Mouse (Mus musculus) left cerebral cortex, adult 11 months (tissue): ENCODE data around the gene Rab11fip5.

ENCODE experiments used
- DNase-seq: peaks from one replicate; pipeline ENCODE4 v3.0.0; 2022; ENCODE audit warnings: low spot score

The Rab11fip5 gene

GRCm38 (mm10) chr6:85348133-85348532, 26.3 kb downstream of the Rab11fip5 start:
- no peak for DNase-seq

DNA sequence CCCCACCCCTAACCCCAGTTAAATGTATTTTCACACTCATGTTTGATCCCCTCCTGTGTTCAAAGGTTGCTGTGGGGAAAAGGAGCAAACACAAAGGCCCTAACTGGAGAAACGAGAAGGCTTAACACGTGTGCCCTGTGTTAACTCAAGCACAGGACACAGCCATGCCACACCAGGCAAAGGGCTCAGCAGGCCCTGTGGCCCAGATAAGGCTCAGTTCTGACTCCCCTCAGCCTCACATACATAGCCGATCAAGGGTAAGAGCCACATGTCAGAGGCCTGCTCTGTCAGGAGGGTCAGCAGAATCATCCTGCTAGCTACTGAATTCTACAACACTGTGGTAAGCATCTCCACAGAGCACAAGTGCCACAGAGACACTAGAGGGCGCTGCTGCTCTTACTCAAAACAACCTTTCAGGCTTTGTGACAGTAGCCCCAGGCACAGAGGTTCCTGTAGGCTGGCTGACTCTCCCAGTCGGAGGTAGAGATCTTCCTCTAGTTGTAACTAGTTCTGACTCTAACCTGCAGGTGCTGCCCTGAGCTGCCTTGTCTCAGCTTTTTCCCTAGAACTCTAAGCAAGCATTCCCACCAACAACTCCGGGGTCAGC, 28.3 kb downstream of the Rab11fip5 start:
- peak; percentile 73 for DNase-seq

DNA sequence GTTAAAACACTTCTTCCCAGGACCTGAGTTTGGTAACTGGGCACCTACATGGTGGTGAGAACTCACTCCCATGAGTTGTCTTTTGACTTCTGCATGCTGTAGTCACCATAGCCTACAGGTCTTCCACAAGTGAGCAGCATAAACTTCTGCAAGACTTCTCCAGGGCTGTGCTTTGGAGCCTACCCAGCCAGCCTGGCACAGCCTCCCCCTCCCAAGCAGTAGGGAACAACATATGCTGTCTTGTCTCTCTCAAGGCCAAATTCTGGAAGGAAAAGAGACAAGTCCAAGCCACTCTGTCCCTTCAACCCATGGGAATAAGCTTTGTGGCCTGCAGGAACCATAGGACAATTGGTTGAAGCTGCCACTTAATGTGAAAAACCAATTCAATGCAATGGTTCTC, 29.5 kb downstream of the Rab11fip5 start:
- no peak for DNase-seq

GRCm38 (mm10) chr6:85343027-85343426, 31.4 kb downstream of the Rab11fip5 start:
- DNase-seq = no peak

GRCm38 (mm10) chr6:85341814-85342501, 32.5 kb downstream of the Rab11fip5 start:
- DNase-seq = no peak

GRCm38 (mm10) chr6:85340184-85340583, 34.2 kb downstream of the Rab11fip5 start:
- DNase-seq = no peak

GRCm38 (mm10) chr6:85339273-85339901, 35.0 kb downstream of the Rab11fip5 start:
- DNase-seq = no peak

DNA sequence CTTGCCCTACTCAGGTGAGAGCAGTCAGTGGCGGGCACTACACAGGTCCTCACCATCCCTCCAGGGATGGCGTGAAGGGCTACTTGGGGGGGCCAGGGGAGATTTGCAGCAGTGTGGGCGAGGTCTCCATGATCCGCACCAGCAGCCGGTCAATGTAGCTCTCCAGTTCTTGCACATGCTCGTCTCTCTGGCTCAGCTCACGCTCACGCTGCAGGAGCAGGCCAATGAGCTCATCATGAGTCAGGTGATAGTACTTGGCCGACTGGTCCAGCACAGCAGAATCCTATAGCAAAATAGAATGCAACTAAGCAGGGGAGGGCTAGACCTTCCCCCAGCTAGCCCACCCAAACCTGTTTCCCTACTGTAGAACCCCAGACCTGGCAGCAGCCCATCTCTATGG, 37.5 kb downstream of the Rab11fip5 start:
- no peak for DNase-seq

GRCm38 (mm10) chr6:85335352-85335751, 39.1 kb downstream of the Rab11fip5 start:
- DNase-seq = no peak

- no peak for DNase-seq
These were observed 39.6 kb downstream of the Rab11fip5 start for GRCm38 (mm10) chr6:85334851-85335250.

DNA sequence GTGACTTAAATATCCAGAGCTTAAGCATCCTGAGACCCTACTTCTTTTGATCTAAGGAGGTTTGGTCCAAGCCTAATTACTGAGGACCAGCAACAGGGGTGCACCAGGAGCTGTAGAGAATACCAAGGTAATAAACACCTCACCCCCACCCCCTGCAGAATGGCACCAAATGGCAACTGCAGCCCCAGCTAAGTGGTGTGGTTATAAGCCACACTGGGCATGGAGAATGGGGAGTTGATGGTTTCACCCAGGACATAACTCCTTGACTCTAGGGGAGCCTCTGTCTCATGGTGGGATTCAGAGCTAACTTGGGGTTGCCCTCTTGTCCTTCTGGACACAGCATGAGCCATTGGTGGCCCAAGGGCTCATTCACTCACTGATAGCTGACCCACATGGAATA, 40.2 kb downstream of the Rab11fip5 start:
- no peak for DNase-seq

GRCm38 (mm10) chr6:85333732-85334131, 40.7 kb downstream of the Rab11fip5 start:
- DNase-seq = no peak

DNA sequence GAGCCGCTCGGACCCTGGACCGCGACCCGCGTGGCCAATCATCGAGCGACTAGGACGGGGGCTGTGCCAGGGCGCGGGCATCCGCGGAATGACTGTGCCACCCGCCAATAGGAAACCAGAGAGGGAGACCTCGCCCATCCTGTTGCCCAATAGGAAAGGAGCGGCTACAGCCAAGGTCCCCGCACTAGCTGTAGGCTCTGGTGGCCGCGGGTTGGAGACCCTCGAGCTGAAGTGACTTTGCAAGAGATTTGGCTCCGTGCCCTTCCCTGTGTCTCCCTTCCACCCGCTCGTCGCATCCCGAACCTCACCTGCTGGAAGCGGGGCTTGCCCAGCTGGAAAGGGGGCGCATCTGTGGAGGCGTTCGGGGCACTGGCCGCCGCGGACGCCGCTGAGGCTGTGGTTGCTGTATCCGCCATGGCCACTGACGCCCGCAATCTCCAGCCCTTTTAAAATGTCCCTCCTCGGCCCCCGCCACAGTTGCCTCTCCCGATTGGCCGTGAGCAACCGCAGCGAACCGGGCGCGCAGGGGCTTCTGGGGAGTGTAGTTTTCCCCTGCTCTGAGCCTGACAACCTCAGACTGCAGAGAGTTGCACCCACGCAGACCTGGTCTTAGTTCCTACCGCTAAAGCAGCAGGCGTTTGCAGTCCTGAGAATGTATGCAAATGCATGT, 41.3 kb downstream of the Rab11fip5 start, which contains the start of gene Sfxn5:
Gene Sfxn5, minus strand, starts transcription at position 423 of the 670 bp plus-strand sequence.
- DNase-seq = peak; percentile 93

DNA sequence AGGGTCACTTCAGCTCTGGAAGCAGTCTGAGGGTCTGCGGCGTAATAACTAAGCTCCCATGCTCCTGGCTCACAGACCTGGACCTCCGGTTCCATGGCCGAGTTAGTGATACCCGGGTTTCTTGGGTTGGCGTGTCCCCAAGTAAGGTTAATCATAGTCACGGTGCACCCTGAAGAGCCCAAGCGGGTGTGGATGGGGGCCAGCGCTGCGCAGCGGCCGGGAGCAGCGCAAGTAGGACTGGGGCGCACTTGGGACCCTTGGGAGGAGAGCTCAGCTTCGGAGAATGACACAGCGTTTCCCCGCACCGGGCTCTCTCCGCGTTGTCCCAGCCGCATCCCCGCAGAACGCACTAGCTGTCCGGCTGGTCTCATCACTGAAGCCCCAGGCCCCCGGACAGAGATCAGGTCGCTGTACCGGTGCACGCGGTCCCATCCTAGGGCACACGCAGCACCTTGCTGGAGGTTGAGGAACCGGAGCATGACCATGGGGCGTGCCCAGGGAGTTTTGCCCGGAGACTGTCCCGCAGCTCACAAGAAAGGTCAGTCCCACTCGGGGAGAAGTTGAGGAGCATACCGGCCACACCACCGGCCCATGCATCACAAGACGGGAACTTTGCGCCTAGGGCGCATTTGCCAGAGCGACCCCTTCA, 42.0 kb downstream of the Rab11fip5 start:
- no peak for DNase-seq

DNA sequence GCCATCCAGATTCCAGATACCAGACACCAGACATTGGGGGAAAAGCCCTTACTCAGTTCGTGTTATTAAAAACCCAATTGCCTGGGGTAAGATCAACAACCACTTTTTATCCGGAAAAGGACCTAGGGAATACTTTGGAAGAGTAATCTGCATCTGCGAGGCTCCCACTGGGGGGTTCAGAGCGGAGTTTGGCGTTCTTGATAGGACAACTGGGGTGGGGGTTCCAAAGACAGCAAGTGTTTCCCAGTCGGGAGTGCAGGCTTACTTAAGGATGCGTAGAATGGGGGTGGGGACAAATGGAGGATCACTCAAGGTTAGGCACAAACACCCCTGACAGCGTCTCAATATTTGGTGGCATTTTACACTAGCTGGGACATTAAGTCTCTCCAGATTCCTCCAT, 42.7 kb downstream of the Rab11fip5 start:
- DNase-seq = no peak

DNA sequence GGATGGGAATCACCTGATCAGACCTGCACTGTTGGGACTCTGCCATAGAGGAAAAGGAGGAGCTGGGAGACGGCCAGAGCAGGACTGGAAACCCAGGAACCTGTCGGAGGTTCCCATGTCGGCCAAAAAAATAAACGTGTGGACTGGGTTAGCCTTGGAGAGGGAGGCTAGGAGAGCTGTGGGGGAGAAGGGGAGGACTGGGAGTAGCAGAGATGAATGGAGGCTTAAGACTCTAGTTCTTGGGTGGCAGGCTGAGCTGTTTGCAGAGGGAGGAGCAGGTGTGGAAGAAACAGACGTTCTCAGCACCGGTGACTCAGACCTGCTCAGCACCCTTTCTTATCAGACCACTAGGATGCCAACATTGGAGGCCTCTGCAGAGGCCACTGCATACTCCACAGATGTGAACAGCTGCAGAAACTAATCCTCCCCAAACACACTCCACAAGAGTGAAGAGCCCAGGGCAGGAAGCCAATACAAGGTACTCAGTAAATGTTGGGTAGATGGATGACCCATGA, 43.2 kb downstream of the Rab11fip5 start:
- no peak for DNase-seq

- no peak for DNase-seq
These were observed 44.7 kb downstream of the Rab11fip5 start for GRCm38 (mm10) chr6:85329666-85330185.

DNA sequence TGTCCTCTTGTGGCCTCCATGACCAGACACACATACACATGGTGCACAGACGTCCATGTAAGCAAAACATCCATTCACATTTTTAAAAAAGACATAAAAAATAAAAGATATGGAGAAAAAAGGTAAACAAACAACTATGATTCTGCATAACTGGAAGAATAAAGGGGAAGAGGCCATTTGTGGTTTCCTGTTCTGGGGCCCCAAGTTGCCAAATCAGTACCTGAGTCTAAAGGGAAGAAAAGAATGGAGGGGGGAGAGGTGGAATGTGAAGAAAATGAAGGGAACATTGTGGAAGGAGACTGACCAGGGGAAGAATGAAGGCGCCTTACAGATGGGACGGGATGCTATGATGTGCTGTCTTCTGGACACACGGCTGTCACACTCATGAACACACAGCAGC, 47.9 kb downstream of the Rab11fip5 start:
- DNase-seq = no peak

GRCm38 (mm10) chr6:85325109-85325508, 49.3 kb downstream of the Rab11fip5 start:
- no peak for DNase-seq

DNA sequence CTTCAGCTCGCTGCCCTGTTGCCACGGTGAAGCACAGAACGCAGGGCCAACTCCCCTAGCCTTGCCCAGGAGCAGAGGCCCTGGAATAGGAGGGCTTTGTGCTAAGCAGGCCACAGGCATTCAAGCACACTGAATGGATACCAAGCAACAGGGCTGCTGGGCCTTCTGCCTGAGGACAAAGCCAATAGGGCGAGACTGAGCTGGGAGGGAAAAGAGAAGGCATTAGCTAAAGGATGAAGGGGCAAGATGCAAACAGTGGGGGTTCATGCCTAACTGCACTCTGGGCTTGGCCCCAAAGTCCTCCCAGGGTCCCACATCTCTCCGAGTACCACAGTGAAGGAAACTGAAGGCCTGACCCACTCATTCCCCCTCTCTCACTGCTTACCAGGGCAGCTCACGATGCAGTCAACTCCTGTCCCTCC, 54.0 kb downstream of the Rab11fip5 start:
- no peak for DNase-seq

- no peak for DNase-seq
These were observed 58.2 kb downstream of the Rab11fip5 start for GRCm38 (mm10) chr6:85316211-85316610.
